Mouse (Mus musculus): ENCODE data around the gene Gpr150. TPM values are rescaled to one million over a fixed set of nuclear protein-coding genes. Genes with fewer than 3 reads are reported as not detected.

Gene Gpr150
- total and polyA plus RNA-seq, 3 experiments = not detected

DNA sequence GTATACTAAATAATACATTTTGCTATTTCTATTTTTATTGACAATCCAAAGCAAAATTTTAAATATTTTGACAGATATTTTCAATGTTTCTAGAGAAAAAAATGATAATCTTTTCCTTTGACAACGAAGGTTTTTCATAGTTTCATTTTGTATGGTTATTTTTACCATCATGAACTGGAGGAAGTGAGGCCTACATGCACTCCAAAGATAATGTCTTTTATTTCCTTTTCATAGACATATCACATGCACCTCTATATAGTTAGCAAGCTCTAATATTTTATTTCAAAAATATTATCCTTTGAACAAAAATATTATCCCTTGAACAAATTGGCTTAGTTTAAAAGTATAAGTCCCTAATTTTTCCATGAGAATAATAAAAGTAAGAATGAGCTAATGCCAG is 17.5 kb upstream of the Gpr150 start:
- no peaks in the 10 kb centered on the region for H3K9me3 ChIP-seq (replicated peaks; ENCODE audit: low read length)
- no peak for DNase-seq (ENCODE audit: extremely low read depth)
- peaks cover 4 to 9% of the 10 kb centered on the region in 2 experiments; a peak in 2 of 4 replicates for H3K4me1 ChIP-seq (ENCODE audit: control insufficient read depth in 1 of 2, insufficient read depth in 2 of 2)
- no peak overlapping the region for H3K4me3 ChIP-seq (replicated peaks in 1 of 3; ENCODE audit: low read depth in 2 of 3, low read length in 2 of 3, poor library complexity in 1 of 3)
- H3K9ac ChIP-seq (ENCODE audit: insufficient read depth, low read depth) = no peak overlapping the region
- in situ Hi-C loops (cut with MboI; ENCODE audit: low pct_ligation_motif_present, low pct_unique_long_range_greater_than_20kb, low sequenced_read_pairs) = no loop called here
- H3K4me2 ChIP-seq (ENCODE audit: insufficient read depth, low read depth, poor library complexity, severe bottlenecking) = no peak overlapping the region
- dilution Hi-C loops (cut with MboI; ENCODE audit: extremely low pct_ligation_motif_present, extremely low pct_unique_long_range_greater_than_20kb, low sequenced_read_pairs) = no loop called here
- no peaks in the 10 kb centered on the region for H3K36me3 ChIP-seq (replicated peaks in 1 of 2; ENCODE audit: control insufficient read depth in 1 of 2, insufficient read depth in 1 of 2, low read length in 1 of 2)
- H3K27me3 ChIP-seq (replicated peaks) = no peaks in the 10 kb centered on the region
- no peak overlapping the region for H3K27ac ChIP-seq (ENCODE audit: insufficient read depth, low read depth)
- no peaks in the 10 kb centered on the region for H3K79me2 ChIP-seq (replicated peaks; ENCODE audit: control insufficient read depth, extremely low read depth, insufficient read depth, poor library complexity, severe bottlenecking)
- TF ChIP-seq POLR2A (IDR thresholded peaks at IDR 0.05; ENCODE audit: low read depth, low read length) = no peak
- no peak for TF ChIP-seq CHD1 (IDR thresholded peaks at IDR 0.05; ENCODE audit: low read depth, low read length)
- TF ChIP-seq USF2 (conservative IDR thresholded peaks at IDR 0.05; ENCODE audit: low read depth, low read length) = no peak
- TF ChIP-seq MAFK (IDR thresholded peaks at IDR 0.05; ENCODE audit: insufficient replicate concordance, low read length) = no peak
- no peak for TF ChIP-seq MXI1 (IDR thresholded peaks at IDR 0.05; ENCODE audit: low read depth, low read length)
- TF ChIP-seq RCOR1 (conservative IDR thresholded peaks at IDR 0.05; ENCODE audit: low read depth, low read length) = no peak
- TF ChIP-seq ZKSCAN1 (IDR thresholded peaks at IDR 0.05; ENCODE audit: borderline replicate concordance, low read depth, low read length) = no peak

DNA sequence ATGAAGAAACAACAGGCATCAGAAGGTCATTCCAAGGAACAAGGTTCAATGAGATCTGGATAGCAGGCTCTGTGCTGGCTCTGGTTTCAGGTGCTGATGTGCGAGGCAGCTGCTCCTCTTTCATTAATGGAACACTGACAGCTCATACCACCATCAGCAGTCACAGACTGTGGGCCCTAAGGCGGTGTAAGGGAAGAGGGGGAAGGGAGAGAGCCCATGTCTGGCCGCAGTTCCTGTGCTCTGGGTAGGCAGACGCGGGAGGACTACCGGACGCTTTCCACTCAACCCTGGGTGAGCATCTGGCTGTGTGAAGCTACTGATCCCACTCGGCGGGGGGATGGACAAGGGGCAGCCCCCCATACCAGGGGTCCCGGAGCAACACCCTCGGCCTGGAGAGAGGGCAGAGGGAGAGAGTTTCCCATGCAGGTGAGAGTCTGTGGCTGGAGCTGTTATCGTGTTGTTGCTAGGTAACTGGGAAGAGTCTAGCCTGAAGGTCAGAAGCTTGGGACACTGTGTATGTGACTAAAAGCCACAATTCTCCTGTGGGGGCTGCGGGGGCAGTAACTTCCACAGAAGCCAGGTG is 7.7 kb upstream of the Gpr150 start:
- Histone ChIP-seq H3K36me3 (replicated peaks in 1 of 2; ENCODE audit: control insufficient read depth in 1 of 2, insufficient read depth in 1 of 2, low read length in 1 of 2) (peaks cover 14 to 27% of the 10 kb centered on the region in 2 experiments), H3K4me1 (ENCODE audit: control insufficient read depth in 1 of 2, insufficient read depth in 2 of 2) (no peaks in the 10 kb centered on the region), H3K79me2 (replicated peaks; ENCODE audit: control insufficient read depth, extremely low read depth, insufficient read depth, poor library complexity, severe bottlenecking) (no peaks in the 10 kb centered on the region), H3K9me3 (replicated peaks; ENCODE audit: low read length) (no peaks in the 10 kb centered on the region), H3K27me3 (replicated peaks) (no peaks in the 10 kb centered on the region), H3K9ac (ENCODE audit: insufficient read depth, low read depth) (no peak overlapping the region), H3K4me2 (ENCODE audit: insufficient read depth, low read depth, poor library complexity, severe bottlenecking) (no peak overlapping the region), H3K27ac (ENCODE audit: insufficient read depth, low read depth) (no peak overlapping the region), H3K4me3 (replicated peaks in 1 of 3; ENCODE audit: low read depth in 2 of 3, low read length in 2 of 3, poor library complexity in 1 of 3) (no peak overlapping the region)
- in situ Hi-C loops (cut with MboI; ENCODE audit: low pct_ligation_motif_present, low pct_unique_long_range_greater_than_20kb, low sequenced_read_pairs) (no loop called here), dilution Hi-C loops (cut with MboI; ENCODE audit: extremely low pct_ligation_motif_present, extremely low pct_unique_long_range_greater_than_20kb, low sequenced_read_pairs) (no loop called here)
- DNase-seq (ENCODE audit: extremely low read depth) = no peak
- TF ChIP-seq MAX (IDR thresholded peaks at IDR 0.05; ENCODE audit: low read length) = no peak
- TF ChIP-seq TBP (conservative IDR thresholded peaks at IDR 0.05; ENCODE audit: low read depth, low read length) = no peak
- no peak for TF ChIP-seq E2F4 (IDR thresholded peaks at IDR 0.05; ENCODE audit: insufficient replicate concordance, low read depth, low read length)
- TF ChIP-seq MEF2A (IDR thresholded peaks at IDR 0.05; ENCODE audit: borderline replicate concordance, low read depth, low read length) = no peak
- TF ChIP-seq SMC3 (IDR thresholded peaks at IDR 0.05; ENCODE audit: low read depth, low read length) = no peak
- no peak for TF ChIP-seq CHD1 (IDR thresholded peaks at IDR 0.05; ENCODE audit: low read depth, low read length)
- TF ChIP-seq GABPA (IDR thresholded peaks at IDR 0.05; ENCODE audit: insufficient replicate concordance, low read depth, low read length) = no peak
- no peak for TF ChIP-seq ELF1 (IDR thresholded peaks at IDR 0.05; ENCODE audit: low read depth, low read length)
- no peak for TF ChIP-seq ETS1 (conservative IDR thresholded peaks at IDR 0.05; ENCODE audit: low read depth, low read length)
- TF ChIP-seq JUN (IDR thresholded peaks at IDR 0.05; ENCODE audit: insufficient read depth, low read depth, low read length) = no peak
- no peak for TF ChIP-seq NELFE (IDR thresholded peaks at IDR 0.05; ENCODE audit: low read depth, low read length)
- no peak for TF ChIP-seq RCOR1 (conservative IDR thresholded peaks at IDR 0.05; ENCODE audit: low read depth, low read length)
- TF ChIP-seq POLR2A (IDR thresholded peaks at IDR 0.05; ENCODE audit: low read depth, low read length) = no peak
- TF ChIP-seq SIN3A (IDR thresholded peaks at IDR 0.05; ENCODE audit: low read length) = no peak

All from CH12.LX (cell line).